Mouse (Mus musculus): ENCODE data around the gene 1600014C23Rik. TPM values are rescaled to one million over a fixed set of nuclear protein-coding genes. Genes with fewer than 3 reads are reported as not detected.

The 1600014C23Rik gene
- total and polyA plus RNA-seq, 3 experiments: 0.81 to 2.7 TPM; not detected in 1

GRCm38 (mm10) chr17:45772096-45772495 lies 38.5 kb upstream of the 1600014C23Rik start:
- H3K4me1 ChIP-seq (ENCODE audit: control insufficient read depth in 1 of 2, insufficient read depth in 2 of 2, low read length in 2 of 2): peaks cover 3 to 10% of the 10 kb centered on the region in 2 experiments
- no peak overlapping the region for H3K9ac ChIP-seq (ENCODE audit: control insufficient read depth, low read depth, low read length, poor library complexity, severe bottlenecking)
- DNase-seq (ENCODE audit: low read depth, low spot score): no peak

GRCm38 (mm10) chr17:45770441-45770840 lies 36.8 kb upstream of the 1600014C23Rik start:
- H3K9me3 ChIP-seq (replicated peaks; ENCODE audit: insufficient read depth, low read length): no peaks in the 10 kb centered on the region
- H3K27ac ChIP-seq (ENCODE audit: control insufficient read depth, low read depth, low read length): peak overlapping the region; percentile 24; the same call in 1 of the 2 replicates
- DNase-seq (ENCODE audit: low read depth, low spot score): no peak
- H3K79me2 ChIP-seq (ENCODE audit: control insufficient read depth, insufficient read depth, low read length, poor library complexity): no peaks in the 10 kb centered on the region
- no peaks in the 10 kb centered on the region for H3K27me3 ChIP-seq (ENCODE audit: control insufficient read depth in 1 of 2, insufficient read depth in 2 of 2, low read length in 2 of 2)
- H3K4me1 ChIP-seq (ENCODE audit: control insufficient read depth in 1 of 2, insufficient read depth in 2 of 2, low read length in 2 of 2): peaks cover 3 to 17% of the 10 kb centered on the region in 2 experiments
- TF ChIP-seq EP300 (IDR thresholded peaks at IDR 0.05; ENCODE audit: low read depth in 1 of 2, low read length in 2 of 2): no peak
- no peak for TF ChIP-seq CHD2 (IDR thresholded peaks at IDR 0.05; ENCODE audit: low read length)
- no peak overlapping the region for H3K4me3 ChIP-seq (ENCODE audit: control insufficient read depth in 1 of 2, insufficient read depth in 1 of 2, low read depth in 2 of 2, low read length in 2 of 2)
- H3K36me3 ChIP-seq (ENCODE audit: control insufficient read depth in 1 of 2, insufficient read depth in 2 of 2, low read length in 2 of 2): peaks cover 0 to 2% of the 10 kb centered on the region in 2 experiments; a peak in 2 of 4 replicates
- peak overlapping the region; percentile 17; the same call in 1 of the 2 replicates for H3K9ac ChIP-seq (ENCODE audit: control insufficient read depth, low read depth, low read length, poor library complexity, severe bottlenecking)

More at GRCm38 (mm10) chr17:45772096-45772495, 38.5 kb upstream of the 1600014C23Rik start:
- Histone ChIP-seq H3K4me3 (ENCODE audit: control insufficient read depth in 1 of 2, insufficient read depth in 1 of 2, low read depth in 2 of 2, low read length in 2 of 2) (no peak overlapping the region), H3K36me3 (ENCODE audit: control insufficient read depth in 1 of 2, insufficient read depth in 2 of 2, low read length in 2 of 2) (no peaks in the 10 kb centered on the region; a peak in 1 of 4 replicates), H3K79me2 (ENCODE audit: control insufficient read depth, insufficient read depth, low read length, poor library complexity) (no peaks in the 10 kb centered on the region), H3K9me3 (replicated peaks; ENCODE audit: insufficient read depth, low read length) (no peaks in the 10 kb centered on the region), H3K27ac (ENCODE audit: control insufficient read depth, low read depth, low read length) (no peak overlapping the region), H3K27me3 (ENCODE audit: control insufficient read depth in 1 of 2, insufficient read depth in 2 of 2, low read length in 2 of 2) (no peaks in the 10 kb centered on the region)
- no peak for TF ChIP-seq GATA1 (IDR thresholded peaks at IDR 0.05; ENCODE audit: low read depth, low read length)
- TF ChIP-seq UBTF (IDR thresholded peaks at IDR 0.05; ENCODE audit: borderline replicate concordance, insufficient read depth, low read depth, low read length): no peak
- TF ChIP-seq TAL1 (IDR thresholded peaks at IDR 0.05; ENCODE audit: low read length): no peak
- TF ChIP-seq MYB (IDR thresholded peaks at IDR 0.05; ENCODE audit: low read depth, low read length): no peak
- no peak for TF ChIP-seq POLR2AphosphoS2 (IDR thresholded peaks at IDR 0.05; ENCODE audit: low read length)
- TF ChIP-seq MAZ (IDR thresholded peaks at IDR 0.05; ENCODE audit: low read depth, low read length): no peak
- TF ChIP-seq BHLHE40 (IDR thresholded peaks at IDR 0.05; ENCODE audit: borderline replicate concordance, low read depth, low read length): no peak
- TF ChIP-seq USF1 (IDR thresholded peaks at IDR 0.05; ENCODE audit: low read depth, low read length): no peak
- no peak for TF ChIP-seq SMC3 (IDR thresholded peaks at IDR 0.05; ENCODE audit: low read depth, low read length)
- TF ChIP-seq RCOR1 (IDR thresholded peaks at IDR 0.05; ENCODE audit: low read depth, low read length): no peak
- TF ChIP-seq E2F4 (IDR thresholded peaks at IDR 0.05; ENCODE audit: borderline replicate concordance, low read depth, low read length): no peak
- TF ChIP-seq POLR2AphosphoS5 (IDR thresholded peaks at IDR 0.05; ENCODE audit: borderline replicate concordance, low read depth, low read length): no peak

- TF ChIP-seq POLR2AphosphoS2 (IDR thresholded peaks at IDR 0.05; ENCODE audit: low read length) (no peak), MAX (IDR thresholded peaks at IDR 0.05; ENCODE audit: low read length) (no peak), TAL1 (IDR thresholded peaks at IDR 0.05; ENCODE audit: low read length) (no peak), ZMIZ1 (IDR thresholded peaks at IDR 0.05; ENCODE audit: low read depth, low read length) (no peak), ETS1 (IDR thresholded peaks at IDR 0.05; ENCODE audit: low read depth, low read length) (no peak), BHLHE40 (IDR thresholded peaks at IDR 0.05; ENCODE audit: borderline replicate concordance, low read depth, low read length) (no peak), EP300 (IDR thresholded peaks at IDR 0.05; ENCODE audit: low read depth in 1 of 2, low read length in 2 of 2) (no peak), GABPA (IDR thresholded peaks at IDR 0.05; ENCODE audit: low read depth, low read length) (no peak), CHD1 (IDR thresholded peaks at IDR 0.05; ENCODE audit: low read depth, low read length) (no peak), NELFE (IDR thresholded peaks at IDR 0.05; ENCODE audit: low read depth, low read length) (no peak)
- Histone ChIP-seq H3K27me3 (ENCODE audit: control insufficient read depth in 1 of 2, insufficient read depth in 2 of 2, low read length in 2 of 2) (no peaks in the 10 kb centered on the region), H3K4me3 (ENCODE audit: control insufficient read depth in 1 of 2, insufficient read depth in 1 of 2, low read depth in 2 of 2, low read length in 2 of 2) (no peak overlapping the region), H3K9ac (ENCODE audit: control insufficient read depth, low read depth, low read length, poor library complexity, severe bottlenecking) (no peak overlapping the region; the same call in 1 of the 2 replicates), H3K36me3 (ENCODE audit: control insufficient read depth in 1 of 2, insufficient read depth in 2 of 2, low read length in 2 of 2) (peaks cover 0 to 2% of the 10 kb centered on the region in 2 experiments; a peak in 2 of 4 replicates), H3K9me3 (replicated peaks; ENCODE audit: insufficient read depth, low read length) (no peaks in the 10 kb centered on the region), H3K4me1 (ENCODE audit: control insufficient read depth in 1 of 2, insufficient read depth in 2 of 2, low read length in 2 of 2) (peaks cover 3 to 17% of the 10 kb centered on the region in 2 experiments), H3K27ac (ENCODE audit: control insufficient read depth, low read depth, low read length) (no peak overlapping the region; the same call in 1 of the 2 replicates), H3K79me2 (ENCODE audit: control insufficient read depth, insufficient read depth, low read length, poor library complexity) (no peaks in the 10 kb centered on the region)
- DNase-seq (ENCODE audit: low read depth, low spot score): no peak
Measured at GRCm38 (mm10) chr17:45769821-45770220, 36.2 kb upstream of the 1600014C23Rik start.
